Mouse (Mus musculus) heart, postnatal 0 days (tissue): Measurements from ENCODE around the gene Smim4.

Experiments
- CTCF ChIP-seq: IDR thresholded peaks from 2 replicates; pipeline ENCODE4 v1.5.1; 2016; ENCODE audit warnings: antibody characterized with exemption, control low read depth, low read depth
- EP300 ChIP-seq: IDR thresholded peaks from 2 replicates; pipeline ENCODE4 v1.6.1; 2016; ENCODE audit warnings: antibody characterized with exemption, low read depth

GRCm38 (mm10) chr14:31170963-31171362, 42.2 kb upstream of the Smim4 start:
- TF ChIP-seq CTCF: no peak
- TF ChIP-seq EP300: no peak
